Mouse (Mus musculus) ES-CJ7 (cell line): Measurements from ENCODE around the gene Glp2r.

Experiments
- DNase-seq: peaks from one replicate; pipeline ENCODE4 v3.0.0; 2011; ENCODE audit warnings: low read depth, low spot score

Gene Glp2r

GRCm38 (mm10) chr11:67663437-67663836 is 107.5 kb downstream of the Glp2r start:
- no peak for DNase-seq

GRCm38 (mm10) chr11:67661465-67661864 is 109.5 kb downstream of the Glp2r start:
- no peak for DNase-seq

- peak; percentile 68 for DNase-seq
These were observed 113.1 kb downstream of the Glp2r start for GRCm38 (mm10) chr11:67657685-67658382.

GRCm38 (mm10) chr11:67656811-67657210 is 114.1 kb downstream of the Glp2r start:
- no peak for DNase-seq

- peak; percentile 27 for DNase-seq
These were observed 114.6 kb downstream of the Glp2r start for GRCm38 (mm10) chr11:67656366-67656765.

GRCm38 (mm10) chr11:67655236-67655959 is 115.6 kb downstream of the Glp2r start:
- DNase-seq = no peak

GRCm38 (mm10) chr11:67654514-67654913 is 116.4 kb downstream of the Glp2r start:
- no peak for DNase-seq

GRCm38 (mm10) chr11:67653521-67654090 is 117.3 kb downstream of the Glp2r start:
- no peak for DNase-seq

- DNase-seq = peak; percentile 12
These were observed 118.1 kb downstream of the Glp2r start for GRCm38 (mm10) chr11:67652893-67653255.

- peak; percentile 68 for DNase-seq
These were observed 118.6 kb downstream of the Glp2r start for GRCm38 (mm10) chr11:67652194-67652892.

- DNase-seq = no peak
These were observed 119.2 kb downstream of the Glp2r start for GRCm38 (mm10) chr11:67651731-67652130.

GRCm38 (mm10) chr11:67649971-67650707 is 120.8 kb downstream of the Glp2r start:
- peak; percentile 38 for DNase-seq

GRCm38 (mm10) chr11:67648651-67649407 is 122.1 kb downstream of the Glp2r start:
- DNase-seq = no peak

- DNase-seq = peak; percentile 63
These were observed 123.2 kb downstream of the Glp2r start for GRCm38 (mm10) chr11:67647745-67648144.

- no peak for DNase-seq
These were observed 126.3 kb downstream of the Glp2r start for GRCm38 (mm10) chr11:67644632-67645149.

GRCm38 (mm10) chr11:67643465-67643864 is 127.5 kb downstream of the Glp2r start:
- no peak for DNase-seq

- no peak for DNase-seq
These were observed 128.1 kb downstream of the Glp2r start for GRCm38 (mm10) chr11:67642835-67643234.

- no peak for DNase-seq
These were observed 128.5 kb downstream of the Glp2r start for GRCm38 (mm10) chr11:67642421-67642820.

GRCm38 (mm10) chr11:67640299-67640698 is 130.7 kb downstream of the Glp2r start:
- no peak for DNase-seq

GRCm38 (mm10) chr11:67638401-67638800 is 132.6 kb downstream of the Glp2r start:
- DNase-seq = no peak
